Mouse (Mus musculus): ENCODE measurements around the gene Tgds. TPM values are rescaled to one million over a fixed set of nuclear protein-coding genes. Genes with fewer than 3 reads are reported as not detected.

Tgds gene
- polyA plus RNA-seq, 1 experiment from 2014 or later = 22.7 TPM

DNA sequence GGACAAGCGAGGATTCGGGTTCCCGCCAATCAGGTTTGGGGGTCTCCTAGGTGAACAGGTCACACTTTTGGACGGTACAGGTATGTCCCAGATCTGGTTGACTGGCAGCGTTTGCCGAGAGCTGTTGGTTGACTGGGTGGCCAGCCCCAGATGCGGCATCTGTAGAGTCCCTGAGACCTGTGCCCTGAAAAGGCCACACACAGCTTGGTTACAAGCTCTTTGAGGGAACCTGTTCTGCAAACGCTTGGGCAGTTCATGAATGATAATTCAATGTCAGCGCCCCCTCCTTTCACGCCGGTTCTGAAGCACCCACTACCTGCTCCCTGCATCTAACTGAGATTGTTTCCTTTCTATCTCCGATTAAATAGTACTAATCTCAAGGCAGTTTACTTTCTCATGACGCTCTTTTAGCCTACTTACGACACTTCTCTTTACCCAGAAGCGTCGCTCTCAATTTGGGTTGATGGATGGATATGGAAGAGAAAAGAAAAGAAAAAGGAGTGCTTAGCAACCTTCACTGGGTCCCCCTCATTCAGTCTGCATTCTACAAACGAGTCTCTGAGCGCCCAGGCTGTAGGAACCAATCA lies 42.7 kb downstream of the Tgds start:
- TF ChIP-seq CTCF (IDR thresholded peaks at IDR 0.05) = no peak
- ATAC-seq (peak; percentile 31), DNase-seq (ENCODE audit: low read depth, low spot score) (no peak)
- ChIA-PET CTCF (interaction anchor here (1.3 kb wide), 1 partner anchor 17 kb away, joined by 4 read pairs; no protein-coding TSS in a partner anchor), POLR2A (interaction anchor here (1.5 kb wide), 1 partner anchor 11 kb away, joined by 3 read pairs; no protein-coding TSS in a partner anchor)
- in situ Hi-C loops (cut with MboI; ENCODE audit: low pct_unique_long_range_greater_than_20kb) = no loop called here
- peaks cover 13% of the 10 kb centered on the region for H3K27me3 ChIP-seq

DNA sequence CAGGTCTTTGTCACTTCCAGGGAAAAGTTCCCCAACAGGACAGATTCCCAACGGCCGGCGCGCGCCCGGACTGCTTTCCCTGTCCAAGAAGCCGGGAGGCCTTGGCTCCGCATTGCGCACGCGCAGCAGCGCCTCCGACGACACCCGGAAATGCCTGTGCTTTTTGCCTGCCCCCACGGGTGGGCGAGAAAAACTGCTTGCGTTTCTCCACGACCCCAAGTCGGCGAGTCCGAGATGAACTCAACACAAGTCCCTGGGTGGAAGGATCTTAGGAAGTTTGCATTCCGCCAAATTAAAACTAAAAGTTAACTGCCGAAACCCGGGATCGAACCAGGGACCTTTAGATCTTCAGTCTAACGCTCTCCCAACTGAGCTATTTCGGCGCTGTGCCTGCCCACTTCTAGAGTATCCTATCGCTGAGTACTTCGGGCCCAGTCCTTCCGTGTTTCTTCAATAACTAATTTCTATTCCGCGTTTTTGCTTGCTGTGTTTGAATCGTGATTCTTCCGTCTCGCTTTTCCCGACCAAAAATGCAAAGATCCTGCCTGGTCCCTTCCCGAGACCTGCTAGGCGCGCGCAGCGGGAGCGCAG lies 43.2 kb downstream of the Tgds start:
- peaks cover 8% of the 10 kb centered on the region for H3K27me3 ChIP-seq
- in situ Hi-C loops (cut with MboI; ENCODE audit: low pct_unique_long_range_greater_than_20kb) = no loop called here
- TF ChIP-seq CTCF (IDR thresholded peaks at IDR 0.05) = no peak
- peak; percentile 87 for ATAC-seq
- DNase-seq (ENCODE audit: low read depth, low spot score) = no peak
- ChIA-PET CTCF (interaction anchor here (1.3 kb wide), 1 partner anchor 18 kb away, joined by 4 read pairs; no protein-coding TSS in a partner anchor), POLR2A (no interaction called here)

DNA sequence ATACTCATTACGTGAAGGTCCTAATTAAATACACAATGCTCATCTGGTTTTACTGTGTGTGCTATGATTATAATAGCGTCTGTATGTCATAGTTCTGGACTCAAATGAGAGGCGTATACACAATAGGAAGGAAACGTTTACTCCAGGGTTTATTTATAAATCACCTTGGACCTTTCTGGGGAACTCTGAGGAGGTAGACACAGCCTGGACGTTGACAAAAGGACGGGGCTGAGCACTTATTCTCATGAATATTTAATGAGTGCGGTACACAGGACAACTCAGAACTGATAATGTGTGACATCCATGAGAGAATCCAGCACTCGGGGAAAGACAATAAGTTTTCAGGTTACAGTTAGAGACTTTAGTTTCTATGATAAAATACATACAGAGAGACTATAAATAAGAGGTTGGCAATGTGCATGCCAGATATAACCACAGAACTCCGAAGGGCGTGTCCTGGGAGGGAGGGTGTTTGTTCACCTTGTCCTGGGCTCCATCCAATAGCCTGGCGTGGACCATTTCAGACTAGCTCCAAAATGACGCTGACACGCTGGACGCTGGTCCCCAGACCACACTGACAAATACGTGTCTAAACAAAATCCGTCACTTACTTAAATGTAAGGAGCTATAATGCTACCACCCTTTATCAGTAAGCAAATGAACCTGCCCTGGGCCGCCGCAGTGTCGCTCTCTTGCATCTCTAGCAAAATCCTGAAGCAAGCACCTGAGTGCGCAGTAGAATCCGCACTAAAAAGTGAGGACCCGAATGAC lies 43.9 kb downstream of the Tgds start:
- no peak for TF ChIP-seq CTCF (IDR thresholded peaks at IDR 0.05)
- ChIA-PET POLR2A (no interaction called here), CTCF (interaction anchor here (1.3 kb wide), 1 partner anchor 18 kb away, joined by 4 read pairs; no protein-coding TSS in a partner anchor)
- peak; percentile 62 for ATAC-seq
- H3K27me3 ChIP-seq = peaks cover 8% of the 10 kb centered on the region
- in situ Hi-C loops (cut with MboI; ENCODE audit: low pct_unique_long_range_greater_than_20kb) = no loop called here
- DNase-seq (ENCODE audit: low read depth, low spot score) = no peak

DNA sequence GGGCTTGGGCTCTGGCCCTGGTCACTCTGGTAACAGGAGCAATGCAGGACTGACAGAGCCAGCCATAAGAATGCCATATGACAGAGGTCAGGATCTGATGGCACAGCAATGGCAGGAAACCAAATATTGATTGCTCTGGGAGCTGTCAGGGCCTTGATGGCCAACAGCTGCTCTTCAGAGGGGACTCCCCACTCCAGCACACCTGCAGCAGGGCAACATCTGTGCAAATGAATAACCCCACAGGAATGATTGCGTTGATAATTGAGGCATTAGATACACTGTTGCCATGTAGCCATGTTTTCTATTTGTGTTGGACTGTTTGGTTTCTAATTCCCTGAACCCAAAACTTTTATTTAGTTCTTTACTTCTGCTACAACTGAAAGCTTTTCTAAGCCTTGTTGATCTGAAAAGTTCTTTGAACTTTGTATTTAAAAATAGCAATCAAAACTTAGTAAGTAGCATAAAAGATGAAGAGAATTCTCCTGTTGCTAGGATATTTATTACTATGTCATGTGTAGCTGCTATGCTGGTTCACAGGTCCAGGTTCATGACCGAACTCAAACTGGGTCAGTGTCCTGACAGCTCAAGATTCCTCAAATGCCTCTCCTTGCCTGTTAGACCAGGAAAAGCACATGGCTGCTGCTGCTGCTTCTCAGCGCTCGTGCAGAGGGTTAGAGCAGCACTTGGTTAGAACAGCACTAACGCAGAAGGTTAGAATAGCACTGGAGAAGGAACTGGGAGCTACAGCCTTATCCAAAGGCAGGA lies 46.1 kb downstream of the Tgds start:
- in situ Hi-C loops (cut with MboI; ENCODE audit: low pct_unique_long_range_greater_than_20kb) = no loop called here
- ChIA-PET CTCF (no interaction called here), POLR2A (no interaction called here)
- TF ChIP-seq CTCF (IDR thresholded peaks at IDR 0.05) = no peak
- ATAC-seq (no peak), DNase-seq (ENCODE audit: low read depth, low spot score) (no peak)
- peaks cover 21% of the 10 kb centered on the region for H3K27me3 ChIP-seq

GRCm38 (mm10) chr14:118083851-118084250 lies 48.7 kb downstream of the Tgds start:
- ATAC-seq = no peak
- POLR2A ChIA-PET = no interaction called here
- no peak for DNase-seq (ENCODE audit: low read depth, low spot score)
- H3K27me3 ChIP-seq = peaks cover 39% of the 10 kb centered on the region
- CTCF ChIA-PET = no interaction called here
- TF ChIP-seq CTCF (IDR thresholded peaks at IDR 0.05) = no peak
- in situ Hi-C loops (cut with MboI; ENCODE audit: low pct_unique_long_range_greater_than_20kb) = no loop called here

GRCm38 (mm10) chr14:118080606-118081005 lies 51.9 kb downstream of the Tgds start:
- POLR2A ChIA-PET = no interaction called here
- ATAC-seq = no peak
- in situ Hi-C loops (cut with MboI; ENCODE audit: low pct_unique_long_range_greater_than_20kb) = no loop called here

DNA sequence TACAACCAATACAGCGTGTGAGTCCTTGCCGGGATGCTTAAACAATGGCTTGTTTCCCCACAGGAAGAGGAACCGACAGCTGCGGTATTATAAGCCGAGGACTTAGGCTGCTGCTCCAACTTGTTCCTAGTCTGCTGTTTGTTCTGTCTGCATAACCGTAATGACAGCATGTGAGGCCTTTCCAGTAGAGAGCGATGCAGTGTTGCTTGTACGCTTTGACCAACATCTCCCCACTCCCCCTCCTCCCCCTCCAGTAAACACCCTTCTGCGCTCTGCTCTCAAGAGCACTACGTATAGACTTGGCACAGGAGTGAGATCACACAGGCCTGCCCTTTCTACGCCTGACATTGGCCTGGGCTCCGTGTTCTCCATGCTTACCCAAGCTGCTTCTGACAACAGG lies 62.5 kb downstream of the Tgds start:
- CTCF ChIA-PET = no interaction called here
- POLR2A ChIA-PET = no interaction called here
- DNase-seq (ENCODE audit: low read depth, low spot score) = no peak
- in situ Hi-C loops (cut with MboI; ENCODE audit: low pct_unique_long_range_greater_than_20kb) = no loop called here
- peaks cover 6% of the 10 kb centered on the region for H3K27me3 ChIP-seq
- ATAC-seq = no peak
- TF ChIP-seq CTCF (IDR thresholded peaks at IDR 0.05) = no peak

More at GRCm38 (mm10) chr14:118080606-118081005, 51.9 kb downstream of the Tgds start:
- peaks cover 41% of the 10 kb centered on the region for H3K27me3 ChIP-seq
- DNase-seq (ENCODE audit: low read depth, low spot score) = no peak
- CTCF ChIA-PET = no interaction called here
- TF ChIP-seq CTCF (IDR thresholded peaks at IDR 0.05) = no peak

DNA sequence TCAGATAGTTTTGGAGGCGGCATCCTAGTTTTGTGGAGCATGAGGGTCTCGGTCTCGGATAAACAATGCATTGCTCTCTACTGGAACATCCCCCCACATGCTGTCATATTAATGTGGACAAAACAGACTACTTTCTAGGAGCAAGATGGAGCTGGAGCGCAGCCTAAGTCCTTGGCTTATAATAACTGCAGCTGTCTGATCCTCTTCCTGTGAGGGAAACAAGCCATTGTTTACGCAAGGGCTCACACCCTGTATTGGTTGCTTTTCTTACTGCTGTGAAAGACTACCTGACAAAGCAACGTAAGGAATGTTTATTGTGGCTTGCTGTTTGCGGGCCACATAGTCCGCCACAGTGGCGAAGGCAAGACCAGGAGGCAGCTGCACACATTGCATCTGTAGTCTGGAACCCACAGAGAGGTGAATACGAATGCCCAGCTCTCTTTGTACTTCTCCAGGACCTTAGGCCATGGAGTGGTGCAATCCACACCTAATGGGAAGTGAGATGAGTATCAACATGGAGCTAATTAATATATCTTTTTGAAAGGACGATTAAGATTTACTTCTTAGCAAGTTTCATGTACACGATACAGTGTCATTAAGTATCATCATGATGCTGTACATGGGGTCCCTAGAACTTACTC lies 63.0 kb downstream of the Tgds start:
- ChIA-PET CTCF (no interaction called here), POLR2A (interaction anchor here (0.6 kb wide), 1 partner anchor 38 kb away, joined by 4 read pairs; no protein-coding TSS in a partner anchor)
- no peak for TF ChIP-seq CTCF (IDR thresholded peaks at IDR 0.05)
- ATAC-seq (no peak), DNase-seq (ENCODE audit: low read depth, low spot score) (no peak)
- in situ Hi-C loops (cut with MboI; ENCODE audit: low pct_unique_long_range_greater_than_20kb) = no loop called here
- peaks cover 4% of the 10 kb centered on the region for H3K27me3 ChIP-seq

Other genes starting within 250 kb of the Tgds start
- gene Dct, start 80.5 kb downstream of the Tgds start, polyA plus RNA-seq (2021) = 0.04 TPM
- gene Gpr180, start 4.4 kb upstream of the Tgds start, polyA plus RNA-seq (2021) = 28.3 TPM
- gene Sox21, start 104.3 kb upstream of the Tgds start, polyA plus RNA-seq (2021) = 0.01 TPM
- not detected for gene Gm9376, start 134.2 kb upstream of the Tgds start, polyA plus RNA-seq (2021)

Measured in Patski (cell line).